Mouse (Mus musculus) CD4-positive, CD25-positive, alpha-beta regulatory T cell, adult 4 months (primary cell): ENCODE data around the gene Ly75. TPM values are rescaled to one million over a fixed set of nuclear protein-coding genes. Genes with fewer than 3 reads are reported as not detected.
A peak's percentile ranks its signal among the peaks of the same experiment; 100 is the strongest.

Experiments used
- ATAC-seq: one replicate; pipeline ENCODE4 v1.8.0; 2017
- polyA plus RNA-seq, 2 experiments: library from polyadenylated mRNA; unstranded; fragments of 100-300 nt; shearing (Covaris generic); gene quantifications; one replicate each; pipeline ENCODE4 v1.2.1; 2017

Ly75 gene
- 10 to 100 TPM; 13.2 to 14.7 TPM for polyA plus RNA-seq

DNA sequence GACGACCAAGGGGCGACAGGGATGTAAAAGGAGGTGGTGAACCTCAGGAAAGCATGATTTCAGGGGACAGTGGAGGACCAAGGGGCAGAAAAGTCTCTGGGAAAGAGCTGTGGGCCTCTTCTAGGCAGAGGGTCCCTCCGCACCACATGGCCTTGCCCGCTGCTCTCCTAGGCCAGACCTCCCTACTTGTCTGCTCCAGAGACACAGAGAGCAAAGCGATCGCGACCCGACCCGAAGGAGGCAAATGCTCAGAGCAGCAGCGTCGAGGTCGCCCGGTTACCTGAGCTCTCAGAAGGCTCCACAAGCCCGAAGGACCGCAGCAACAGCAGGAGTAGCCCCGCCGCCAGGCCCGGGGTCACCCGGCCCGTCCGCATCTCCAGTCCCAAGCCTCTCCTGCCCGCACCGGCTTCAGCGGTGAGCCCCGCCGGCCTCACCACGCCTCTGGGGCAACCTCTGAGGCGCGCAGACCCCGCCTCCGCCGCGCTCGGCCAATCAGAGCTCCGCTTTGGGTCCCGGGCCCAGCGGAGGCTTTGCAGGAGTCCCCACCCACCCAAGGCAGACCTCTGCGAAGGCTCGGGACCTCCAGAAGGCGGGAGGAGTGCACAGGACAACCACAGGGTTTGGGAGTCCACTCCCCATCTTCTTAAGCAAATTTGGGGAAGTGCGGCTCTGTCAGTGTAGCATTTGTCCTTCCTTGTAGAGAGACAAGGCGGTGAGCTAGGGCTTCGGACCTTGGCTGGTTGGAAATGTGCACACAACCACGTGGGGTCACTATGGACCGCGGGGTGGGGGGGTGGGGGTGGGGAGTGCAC lies at the start of gene Ly75:
TSS of gene Ly75 (minus strand) at position 446 of the 812 bp plus-strand sequence.
- ATAC-seq: peak; percentile 86

DNA sequence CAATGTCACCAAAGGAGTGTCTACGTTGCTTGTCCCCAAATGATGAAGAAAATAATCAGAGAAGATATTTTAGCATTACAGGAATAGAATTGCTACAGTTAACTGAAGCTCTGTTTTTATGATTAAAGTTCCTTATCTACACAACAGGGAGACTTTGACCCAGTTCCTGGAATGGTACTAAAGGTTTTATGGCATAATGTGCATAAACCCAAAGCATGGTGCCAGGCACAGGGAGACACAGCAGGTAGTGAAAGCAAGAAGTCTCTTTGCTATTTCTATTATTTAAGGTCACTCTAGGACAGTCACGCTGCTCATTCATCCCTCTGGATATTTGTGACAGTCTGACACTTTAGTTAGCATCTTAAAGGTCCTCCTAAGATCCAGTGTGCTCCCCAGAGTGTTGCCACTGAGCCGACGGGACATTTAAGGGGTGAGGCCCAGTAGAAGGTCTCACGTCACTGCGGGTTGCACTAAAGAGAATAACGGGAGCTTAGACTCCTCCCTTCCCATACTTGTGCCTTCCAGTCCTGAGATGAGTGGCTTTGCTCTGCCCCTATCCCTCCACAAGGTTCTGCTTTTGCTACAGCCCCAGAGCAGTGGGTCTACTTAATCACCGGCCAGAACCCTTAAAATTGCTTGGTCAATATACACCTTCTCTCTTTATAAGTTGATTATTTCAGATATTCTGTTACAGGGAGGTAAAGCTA lies 47.4 kb upstream of the Ly75 start:
- no peak for ATAC-seq

- peak; percentile 90 for ATAC-seq
Observed at GRCm38 (mm10) chr2:60418075-60418474, 35.0 kb upstream of the Ly75 start.

- no peak for ATAC-seq
Observed at GRCm38 (mm10) chr2:60414334-60414733, 31.2 kb upstream of the Ly75 start.

- ATAC-seq: no peak
Observed at GRCm38 (mm10) chr2:60413006-60413650, 30.0 kb upstream of the Ly75 start.

GRCm38 (mm10) chr2:60411181-60411580 lies 28.1 kb upstream of the Ly75 start:
- no peak for ATAC-seq

DNA sequence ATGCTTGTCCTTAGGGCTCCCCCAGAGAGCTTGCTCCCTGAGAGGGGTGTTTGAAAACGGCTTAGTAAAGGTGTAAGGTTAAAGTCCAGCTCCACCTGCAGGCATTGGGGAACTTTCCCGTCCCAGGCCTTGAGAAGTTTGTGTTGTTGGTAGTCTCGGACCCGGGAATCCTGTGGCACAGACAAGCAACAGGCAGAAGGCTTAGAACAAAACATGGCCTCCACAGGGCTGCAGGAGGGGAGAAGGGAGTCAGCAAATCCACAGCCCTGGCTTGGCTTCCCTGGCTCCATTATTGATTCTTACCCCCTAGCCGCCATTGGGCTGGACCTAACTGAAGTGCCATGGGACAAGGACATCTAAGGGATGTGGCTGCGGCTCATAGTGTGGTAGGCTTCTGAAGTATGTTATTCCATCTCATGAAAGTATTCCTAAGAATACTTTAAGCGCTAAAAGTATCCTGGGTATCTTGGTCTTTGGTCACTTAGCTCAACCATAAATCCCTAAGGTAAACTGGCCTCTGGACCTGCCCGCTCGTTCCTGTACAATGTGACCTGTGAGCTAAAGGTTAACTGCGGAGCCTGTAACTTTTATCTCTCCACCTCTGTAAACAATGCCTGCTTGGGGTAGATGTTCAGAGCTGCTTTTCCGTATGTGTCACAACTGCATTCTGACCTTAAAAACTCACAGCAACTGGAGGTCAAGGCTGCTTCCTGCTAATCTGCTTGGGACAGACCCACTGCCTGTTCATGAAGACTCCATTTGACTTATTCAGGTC lies 27.1 kb upstream of the Ly75 start:
- ATAC-seq: no peak

DNA sequence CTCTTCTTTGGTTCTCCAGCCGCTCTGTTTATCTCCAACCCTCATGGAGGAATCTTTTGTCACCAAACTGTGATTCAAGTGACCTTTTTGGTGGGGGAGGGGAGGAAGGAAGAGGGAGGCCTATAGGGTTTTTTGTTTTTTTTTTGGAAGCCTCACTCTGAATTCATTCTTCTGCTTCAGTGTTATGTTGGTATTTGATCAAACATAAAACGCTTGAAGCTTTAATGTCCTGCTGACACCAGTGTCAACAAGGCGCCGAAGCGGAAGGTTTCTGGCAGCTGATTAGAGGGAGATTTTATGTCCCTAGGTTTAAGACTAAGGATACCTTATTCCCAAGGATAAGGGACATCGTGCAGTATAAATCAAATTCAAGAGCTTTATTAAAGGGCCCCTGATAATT lies 26.1 kb upstream of the Ly75 start:
- ATAC-seq: no peak

DNA sequence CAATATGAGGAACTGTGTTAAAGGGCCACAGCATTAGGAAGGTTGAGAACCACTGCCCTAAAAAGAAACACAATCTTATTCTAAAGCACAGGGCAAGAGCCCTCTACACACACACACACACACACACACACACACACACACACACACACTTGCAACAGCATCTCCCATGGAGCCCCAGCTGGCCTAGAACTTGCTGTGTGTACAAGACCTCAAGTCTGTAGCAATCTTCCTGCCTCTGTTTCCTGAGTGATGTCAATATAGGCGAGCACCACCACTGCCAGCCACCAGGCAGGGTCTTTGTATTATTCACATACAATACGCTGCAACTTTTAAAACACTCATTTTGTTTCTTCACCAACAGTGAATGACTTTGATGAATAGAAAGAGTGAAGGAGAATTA lies 24.3 kb upstream of the Ly75 start:
- no peak for ATAC-seq

DNA sequence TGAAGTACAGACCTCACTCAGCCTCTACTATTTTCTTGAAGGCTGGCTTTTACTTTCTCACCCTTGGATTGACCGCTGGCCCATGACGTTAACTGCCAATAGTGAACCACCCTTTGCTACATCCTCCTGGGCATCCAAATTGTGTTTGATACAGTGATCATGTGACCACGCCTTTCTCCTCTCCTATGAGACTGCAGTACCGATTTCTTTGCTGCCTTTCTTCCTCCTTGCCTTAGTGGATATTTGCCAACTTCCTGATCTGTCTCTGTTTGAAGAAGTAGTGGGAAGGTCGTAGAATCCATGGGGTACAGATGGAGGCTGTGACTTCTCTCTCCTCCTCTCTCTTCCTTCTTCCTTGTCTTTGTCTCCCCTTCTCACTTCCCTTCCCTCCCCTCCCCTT lies 22.3 kb upstream of the Ly75 start:
- ATAC-seq: no peak

DNA sequence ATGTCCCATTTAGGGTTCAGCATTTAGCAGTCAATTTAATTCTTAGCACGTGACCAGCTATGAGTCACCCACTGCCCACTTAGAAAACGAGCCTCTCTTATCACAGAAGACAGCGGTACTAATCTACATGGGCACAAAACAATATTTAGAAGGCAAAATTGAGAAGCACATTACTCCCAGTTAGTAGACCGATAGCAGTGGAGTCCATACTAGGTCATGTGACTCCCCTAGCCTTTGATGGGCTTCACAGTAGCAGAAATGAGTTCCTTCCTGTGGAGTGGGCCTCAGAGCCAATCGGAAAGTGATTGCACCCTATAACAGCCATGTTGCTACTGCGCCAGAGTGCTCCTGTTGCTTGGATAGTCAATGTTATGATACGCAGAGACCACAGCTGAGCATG lies 21.7 kb upstream of the Ly75 start:
- ATAC-seq: no peak

DNA sequence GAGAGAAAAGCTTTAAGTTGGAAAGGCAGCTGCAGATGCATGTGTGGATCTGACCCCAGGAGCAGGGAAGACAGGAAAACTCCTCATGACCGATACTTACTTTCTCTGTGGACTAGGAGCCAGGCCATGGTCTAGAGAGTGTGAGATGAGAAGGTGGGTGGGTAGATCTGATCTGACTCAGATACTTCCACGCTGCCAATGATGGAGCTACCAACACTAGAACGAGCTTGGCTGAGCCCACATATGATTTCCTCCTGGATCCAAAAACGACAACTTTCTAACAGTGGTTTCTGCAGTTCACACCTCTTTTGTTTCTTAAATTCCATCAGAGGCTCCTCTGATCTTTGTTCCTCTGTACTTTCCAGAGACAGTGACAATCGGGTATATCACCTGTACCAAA lies 18.6 kb upstream of the Ly75 start:
- ATAC-seq: no peak

- no peak for ATAC-seq
Observed at GRCm38 (mm10) chr2:60393786-60394185, 10.7 kb upstream of the Ly75 start.

GRCm38 (mm10) chr2:60392286-60392685 lies 9.2 kb upstream of the Ly75 start:
- ATAC-seq: no peak

DNA sequence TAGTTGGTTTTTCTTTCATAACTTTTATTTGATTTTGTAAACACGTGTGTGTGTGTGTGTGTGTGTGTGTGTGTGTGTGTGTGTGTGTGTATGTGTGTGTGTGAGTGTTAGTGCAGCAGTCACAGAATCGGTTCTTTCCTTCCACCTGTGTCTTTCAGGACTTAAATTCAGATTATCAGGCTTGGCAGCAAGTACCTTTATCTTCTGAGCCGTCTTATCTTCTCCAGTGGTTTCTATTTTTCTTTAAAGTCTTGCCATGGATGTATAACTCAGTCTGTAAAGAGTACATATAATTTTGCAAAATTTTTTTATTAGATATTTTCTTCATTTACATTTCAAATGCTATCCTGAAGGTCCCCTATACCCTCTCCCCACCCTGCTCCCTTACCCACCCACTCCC lies 4.3 kb upstream of the Ly75 start:
- ATAC-seq: no peak

DNA sequence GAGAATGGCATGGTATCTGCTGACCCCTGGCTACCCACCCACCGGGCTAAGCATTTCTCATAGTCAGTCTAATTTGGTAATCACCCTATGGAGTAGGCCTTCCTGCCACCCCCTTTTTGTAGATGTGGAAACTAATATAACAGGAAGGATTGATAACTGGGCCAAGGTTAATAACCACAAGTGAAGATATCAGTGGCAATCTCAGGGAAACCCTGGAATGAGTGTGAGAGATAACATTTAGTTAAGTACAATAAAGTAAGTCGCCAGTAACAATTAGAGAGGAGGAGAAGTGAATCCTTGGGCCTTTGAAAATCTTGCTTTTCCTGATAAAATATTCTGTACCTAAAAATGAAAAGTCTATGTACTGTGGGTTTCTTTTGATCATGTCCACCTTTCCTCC lies 3.7 kb upstream of the Ly75 start:
- no peak for ATAC-seq

DNA sequence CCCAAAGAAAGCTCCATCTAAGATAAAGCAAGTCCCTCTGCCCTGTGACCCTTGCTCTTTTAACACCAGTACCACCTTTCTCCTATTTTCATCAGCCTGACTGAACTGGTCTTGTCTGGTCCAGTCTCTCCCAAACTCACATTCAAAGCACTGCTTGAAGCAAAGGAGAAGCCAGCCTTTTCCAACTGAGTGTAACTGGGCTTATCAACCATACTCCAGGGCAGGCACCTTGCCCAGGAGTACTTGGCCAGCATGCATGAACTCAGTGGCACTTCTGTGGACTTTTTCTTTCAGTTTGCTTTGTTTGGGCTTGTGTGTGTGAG lies 1.6 kb upstream of the Ly75 start:
- no peak for ATAC-seq

DNA sequence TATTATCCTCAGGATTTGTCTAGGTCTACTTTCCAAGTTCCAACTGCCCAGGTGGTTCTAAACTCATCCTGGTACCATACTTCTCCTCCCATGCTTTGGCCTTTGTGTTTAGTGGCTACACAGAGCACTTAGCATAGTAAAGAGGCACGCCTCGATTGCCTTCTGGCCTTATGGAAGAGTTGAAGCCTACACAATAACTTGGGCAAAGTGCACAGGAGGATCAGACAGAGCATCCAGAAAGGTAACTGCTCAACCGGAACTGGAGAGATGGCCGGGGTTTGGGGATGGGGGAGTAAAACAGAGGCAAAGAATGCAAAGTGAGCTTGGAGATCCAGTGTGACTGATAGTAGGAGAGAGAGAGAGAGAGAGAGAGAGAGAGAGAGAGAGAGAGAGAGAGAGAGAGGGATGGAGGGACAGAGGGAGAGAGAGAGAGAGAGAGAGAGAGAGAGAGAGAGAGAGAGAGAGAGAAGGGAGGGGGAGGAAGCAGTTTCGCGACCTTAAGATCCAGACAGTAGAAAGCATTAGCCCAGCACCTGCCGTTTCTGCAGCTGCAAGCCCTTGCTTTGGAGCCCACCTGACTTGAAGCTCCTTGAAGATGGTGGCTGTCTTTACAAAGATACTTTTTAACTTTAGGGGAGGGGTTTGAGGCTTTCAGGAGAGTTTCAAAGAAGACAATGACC lies 1.1 kb upstream of the Ly75 start:
- no peak for ATAC-seq

GRCm38 (mm10) chr2:60382346-60382745 lies 757 bp downstream of the Ly75 start:
- ATAC-seq: peak; percentile 86

DNA sequence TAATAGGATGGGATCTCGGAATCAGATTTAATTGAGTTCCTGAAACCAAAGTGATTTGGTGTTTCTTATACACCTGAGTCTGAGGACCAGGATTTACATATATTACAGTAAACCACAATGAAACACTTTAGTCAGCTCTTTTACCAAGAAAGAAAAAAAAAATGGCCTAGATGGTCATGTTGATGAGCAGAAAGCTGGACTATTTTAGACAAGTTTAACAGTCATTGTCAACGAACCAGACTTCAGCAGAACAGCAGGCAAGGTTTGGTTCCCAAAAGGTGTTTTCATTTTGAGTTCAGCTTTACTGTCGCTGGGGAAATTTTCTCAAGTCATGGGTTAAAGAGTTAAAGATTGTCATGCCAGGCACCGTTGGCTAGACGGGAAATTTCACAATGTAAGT lies 5.8 kb downstream of the Ly75 start:
- ATAC-seq: no peak

DNA sequence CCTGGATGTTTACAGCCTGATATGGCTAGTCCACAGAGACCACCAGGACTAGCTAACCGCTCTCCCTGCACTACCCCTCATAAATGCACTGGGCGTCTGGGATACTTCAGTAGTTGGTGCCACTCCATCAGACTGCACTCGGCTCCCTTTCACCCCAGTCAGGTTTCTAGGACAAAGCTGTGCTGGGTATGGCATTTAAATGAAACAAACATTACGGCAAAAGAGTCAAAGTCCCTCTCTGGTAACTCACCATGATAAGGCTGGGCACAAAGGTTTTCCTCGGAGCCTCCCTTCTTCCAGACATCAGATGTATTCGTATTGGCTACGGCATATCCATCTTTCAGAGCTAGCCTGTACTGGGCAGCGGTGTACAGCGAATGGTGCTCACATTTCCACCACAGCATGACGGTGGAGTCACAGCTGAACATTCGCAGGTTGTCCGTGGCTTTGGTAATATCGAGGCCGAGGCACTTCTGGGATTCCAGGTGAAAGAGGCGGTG lies 7.4 kb downstream of the Ly75 start:
- no peak for ATAC-seq

GRCm38 (mm10) chr2:60375126-60375525 lies 8.0 kb downstream of the Ly75 start:
- ATAC-seq: no peak
